Mouse (Mus musculus): ENCODE results near the gene Mrps11. TPM values are rescaled to one million over a fixed set of nuclear protein-coding genes. Genes with fewer than 3 reads are reported as not detected.

The Mrps11 gene
- polyA plus RNA-seq, 1 experiment from 2014 or later: 77.3 TPM

GRCm38 (mm10) chr7:78752961-78753360 lies 30.0 kb upstream of the Mrps11 start:
- DNase-seq (ENCODE audit: low spot score) (no peak), ATAC-seq (replicated peaks; ENCODE audit: low FRiP score, low read depth) (no peak)
- 85% methylated on average over 4 of the region's 4 CpGs for WGBS
- Histone ChIP-seq H3K36me3 (ENCODE audit: insufficient read depth, low read length) (no peaks in the 10 kb centered on the region), H3K4me3 (replicated peaks; ENCODE audit: low read depth, low read length) (no peak overlapping the region), H3K9ac (ENCODE audit: low read depth, low read length) (no peak overlapping the region), H3K9me3 (replicated peaks; ENCODE audit: low read length) (no peaks in the 10 kb centered on the region), H3K27ac (no peak overlapping the region), H3K27me3 (ENCODE audit: insufficient read depth, low read length) (no peaks in the 10 kb centered on the region), H3K4me1 (replicated peaks; ENCODE audit: insufficient read depth, low read length) (no peaks in the 10 kb centered on the region), H3K4me2 (ENCODE audit: low read length) (no peak overlapping the region)
- TF ChIP-seq CTCF (IDR thresholded peaks at IDR 0.05; ENCODE audit: low read depth): no peak

GRCm38 (mm10) chr7:78753752-78754457 lies 29.0 kb upstream of the Mrps11 start:
- Histone ChIP-seq H3K4me1 (replicated peaks; ENCODE audit: insufficient read depth, low read length) (no peaks in the 10 kb centered on the region), H3K27ac (no peak overlapping the region), H3K4me3 (replicated peaks; ENCODE audit: low read depth, low read length) (no peak overlapping the region), H3K36me3 (ENCODE audit: insufficient read depth, low read length) (no peaks in the 10 kb centered on the region), H3K27me3 (ENCODE audit: insufficient read depth, low read length) (no peaks in the 10 kb centered on the region), H3K9me3 (replicated peaks; ENCODE audit: low read length) (no peaks in the 10 kb centered on the region), H3K9ac (ENCODE audit: low read depth, low read length) (no peak overlapping the region), H3K4me2 (ENCODE audit: low read length) (no peak overlapping the region)
- ATAC-seq (replicated peaks; ENCODE audit: low FRiP score, low read depth) (no peak), DNase-seq (ENCODE audit: low spot score) (no peak)
- WGBS: 82% methylated on average over 7 of the region's 7 CpGs
- no peak for TF ChIP-seq CTCF (IDR thresholded peaks at IDR 0.05; ENCODE audit: low read depth)

DNA sequence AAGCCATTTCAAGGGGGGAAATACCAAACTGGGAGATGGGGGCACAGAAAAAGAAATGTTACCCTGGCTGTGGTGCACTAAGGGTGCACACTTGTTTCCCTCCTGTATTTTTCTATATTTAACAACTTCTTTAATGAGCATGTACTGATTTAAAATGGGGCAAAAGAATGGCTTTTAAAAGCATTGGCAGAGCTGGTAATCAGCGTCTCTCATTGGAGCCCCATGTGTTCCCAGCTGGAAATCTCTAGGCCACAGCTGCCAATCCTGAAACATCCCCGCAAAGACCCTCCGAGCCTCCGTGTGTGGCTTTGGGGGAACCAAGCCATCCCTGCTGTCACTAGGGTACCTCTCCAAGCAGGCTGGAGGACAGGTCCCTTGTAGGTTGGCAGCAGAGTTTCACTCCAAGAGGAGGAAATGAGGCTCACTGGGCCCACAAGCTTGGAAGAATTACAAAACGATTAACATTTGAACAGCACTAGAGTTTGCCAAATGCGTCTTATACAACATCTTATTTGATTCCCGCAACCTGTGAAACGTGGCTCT lies 28.4 kb upstream of the Mrps11 start:
- no peak overlapping the region for H3K4me2 ChIP-seq (ENCODE audit: low read length)
- 73% methylated on average over 8 of the region's 8 CpGs for WGBS
- TF ChIP-seq CTCF (IDR thresholded peaks at IDR 0.05; ENCODE audit: low read depth): no peak
- no peak for DNase-seq (ENCODE audit: low spot score)
- ATAC-seq (replicated peaks; ENCODE audit: low FRiP score, low read depth): no peak
- H3K9me3 ChIP-seq (replicated peaks; ENCODE audit: low read length): no peaks in the 10 kb centered on the region
- no peak overlapping the region for H3K27ac ChIP-seq
- H3K36me3 ChIP-seq (ENCODE audit: insufficient read depth, low read length): no peaks in the 10 kb centered on the region
- no peak overlapping the region for H3K9ac ChIP-seq (ENCODE audit: low read depth, low read length)
- no peaks in the 10 kb centered on the region for H3K4me1 ChIP-seq (replicated peaks; ENCODE audit: insufficient read depth, low read length)
- no peaks in the 10 kb centered on the region for H3K27me3 ChIP-seq (ENCODE audit: insufficient read depth, low read length)
- H3K4me3 ChIP-seq (replicated peaks; ENCODE audit: low read depth, low read length): no peak overlapping the region

DNA sequence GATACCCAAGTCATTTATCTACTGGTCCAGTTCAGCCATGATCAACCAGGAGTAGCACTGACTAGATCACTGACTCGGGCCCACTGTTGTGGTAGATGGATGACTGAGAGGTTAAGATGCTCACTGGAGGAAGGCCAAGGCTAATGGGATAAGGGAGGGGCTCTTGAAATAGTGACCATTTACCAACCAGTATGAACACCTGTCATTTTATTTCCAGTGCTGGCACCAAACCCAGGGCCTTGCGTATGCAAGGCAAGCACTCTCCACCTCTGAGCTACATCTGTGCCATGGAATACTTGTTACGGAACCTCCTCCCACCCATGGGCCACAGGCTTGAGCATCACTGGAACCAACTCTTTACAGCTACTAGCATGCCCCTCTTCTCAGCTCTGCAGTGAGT lies 19.1 kb upstream of the Mrps11 start:
- no peaks in the 10 kb centered on the region for H3K36me3 ChIP-seq (ENCODE audit: insufficient read depth, low read length)
- no peaks in the 10 kb centered on the region for H3K9me3 ChIP-seq (replicated peaks; ENCODE audit: low read length)
- TF ChIP-seq CTCF (IDR thresholded peaks at IDR 0.05; ENCODE audit: low read depth): no peak
- H3K9ac ChIP-seq (ENCODE audit: low read depth, low read length): no peak overlapping the region
- no peak for DNase-seq (ENCODE audit: low spot score)
- H3K4me2 ChIP-seq (ENCODE audit: low read length): no peak overlapping the region
- H3K4me1 ChIP-seq (replicated peaks; ENCODE audit: insufficient read depth, low read length): no peaks in the 10 kb centered on the region
- no peak overlapping the region for H3K4me3 ChIP-seq (replicated peaks; ENCODE audit: low read depth, low read length)
- 84% methylated on average over 3 of the region's 3 CpGs for WGBS
- H3K27me3 ChIP-seq (ENCODE audit: insufficient read depth, low read length): no peaks in the 10 kb centered on the region
- no peak for ATAC-seq (replicated peaks; ENCODE audit: low FRiP score, low read depth)
- no peak overlapping the region for H3K27ac ChIP-seq

- H3K9me3 ChIP-seq (replicated peaks; ENCODE audit: low read length): no peaks in the 10 kb centered on the region
- no peak for ATAC-seq (replicated peaks; ENCODE audit: low FRiP score, low read depth)
- H3K27ac ChIP-seq: no peak overlapping the region
- H3K27me3 ChIP-seq (ENCODE audit: insufficient read depth, low read length): no peaks in the 10 kb centered on the region
- no peak overlapping the region for H3K9ac ChIP-seq (ENCODE audit: low read depth, low read length)
- no peaks in the 10 kb centered on the region for H3K4me1 ChIP-seq (replicated peaks; ENCODE audit: insufficient read depth, low read length)
- no peaks in the 10 kb centered on the region for H3K36me3 ChIP-seq (ENCODE audit: insufficient read depth, low read length)
- no peak for DNase-seq (ENCODE audit: low spot score)
- no peak for TF ChIP-seq CTCF (IDR thresholded peaks at IDR 0.05; ENCODE audit: low read depth)
- WGBS: 78% methylated on average over 5 of the region's 5 CpGs
- no peak overlapping the region for H3K4me3 ChIP-seq (replicated peaks; ENCODE audit: low read depth, low read length)
- no peak overlapping the region for H3K4me2 ChIP-seq (ENCODE audit: low read length)
Observed at GRCm38 (mm10) chr7:78765215-78765631, 17.7 kb upstream of the Mrps11 start.

- no peak overlapping the region for H3K9ac ChIP-seq (ENCODE audit: low read depth, low read length)
- no peaks in the 10 kb centered on the region for H3K9me3 ChIP-seq (replicated peaks; ENCODE audit: low read length)
- ATAC-seq (replicated peaks; ENCODE audit: low FRiP score, low read depth) (peak; percentile 74), DNase-seq (ENCODE audit: low spot score) (peak; percentile 78)
- peak; percentile 94 for TF ChIP-seq CTCF (IDR thresholded peaks at IDR 0.05; ENCODE audit: low read depth)
- H3K4me3 ChIP-seq (replicated peaks; ENCODE audit: low read depth, low read length): no peak overlapping the region
- no peak overlapping the region for H3K27ac ChIP-seq
- H3K27me3 ChIP-seq (ENCODE audit: insufficient read depth, low read length): no peaks in the 10 kb centered on the region
- no peak overlapping the region for H3K4me2 ChIP-seq (ENCODE audit: low read length)
- 20% methylated on average over 18 of the region's 18 CpGs for WGBS
- H3K36me3 ChIP-seq (ENCODE audit: insufficient read depth, low read length): no peaks in the 10 kb centered on the region
- H3K4me1 ChIP-seq (replicated peaks; ENCODE audit: insufficient read depth, low read length): no peaks in the 10 kb centered on the region
Observed at GRCm38 (mm10) chr7:78766019-78766683, 16.8 kb upstream of the Mrps11 start.
